In the genomic region with DNA sequence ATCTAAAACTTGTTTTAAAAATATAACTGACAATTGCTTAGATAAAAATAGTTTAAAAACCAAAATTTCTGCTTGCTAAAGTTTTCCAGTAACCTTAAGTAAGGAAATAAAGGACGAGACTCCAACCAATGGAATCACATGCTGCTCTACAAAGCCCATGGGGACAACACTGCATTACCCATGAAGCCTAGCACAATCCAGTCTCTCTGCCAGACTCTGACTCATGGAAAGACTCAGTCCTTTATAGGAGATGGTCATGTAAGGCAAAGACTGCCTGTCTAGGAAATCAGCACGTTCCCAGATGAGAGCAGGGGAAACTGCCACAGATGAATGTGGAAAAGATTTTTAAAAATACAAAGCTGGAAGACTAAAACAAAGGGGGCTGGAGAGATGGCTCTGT, we compare ENCODE assay signal across 13 mouse cellular contexts. TPM values are rescaled to one million over a fixed set of nuclear protein-coding genes. Genes with fewer than 3 reads are reported as not detected.
DNase-seq lines count a peak whose midpoint lies in the region; ATAC-seq lines count a peak whose summit lies in the region.
"Had no signal": no experiment of that assay in that cellular context is flagged by ENCODE, and none has a peak within 500 bp of the region (broad histone marks: within the 10 kb centered on the region; RNA-seq: fewer than 3 reads in every experiment).

No protein-coding gene starts in this region.

- H3K27me3 ChIP-seq in kidney, embryonic 14.5 days (ENCODE audit: control insufficient read depth, insufficient read depth, low read length): no peaks in the 10 kb centered on the region
- H3K27me3 ChIP-seq: hindbrain, embryonic 15.5 days; liver, embryonic 13.5 days had no signal

- H3K27ac ChIP-seq in kidney, embryonic 14.5 days (ENCODE audit: low read depth, low read length): no peak overlapping the region
- H3K27ac ChIP-seq: hindbrain, embryonic 15.5 days; kidney, postnatal 0 days; liver, embryonic 13.5 days had no signal

- WGBS in kidney, embryonic 14.5 days: 80% methylated on average over 2 of the region's 2 CpGs

- no peak overlapping the region for H3K4me3 ChIP-seq in kidney, embryonic 14.5 days (ENCODE audit: low read length)
- H3K4me3 ChIP-seq: erythroblast, embryonic 14.5 days; hindbrain, embryonic 15.5 days; liver, embryonic 13.5 days had no signal

- no peaks in the 10 kb centered on the region for H3K4me1 ChIP-seq in kidney, embryonic 14.5 days (ENCODE audit: control insufficient read depth, insufficient read depth, low read length)
- H3K4me1 ChIP-seq: hindbrain, embryonic 15.5 days; liver, embryonic 13.5 days had no signal

- H3K4me2 ChIP-seq in kidney, embryonic 14.5 days (replicated peaks; ENCODE audit: low read depth, low read length): no peak overlapping the region
- H3K4me2 ChIP-seq: hindbrain, embryonic 15.5 days; liver, embryonic 13.5 days had no signal

- intact Hi-C loops in gastrocnemius, postnatal 36 days (cut with DNase I): no loop called here

- no peaks in the 10 kb centered on the region for H3K9me3 ChIP-seq in kidney, embryonic 14.5 days (ENCODE audit: control insufficient read depth, low read length)
- H3K9me3 ChIP-seq: hindbrain, embryonic 15.5 days; liver, embryonic 13.5 days had no signal

- no peaks in the 10 kb centered on the region for H3K36me3 ChIP-seq in kidney, embryonic 14.5 days (ENCODE audit: control insufficient read depth, insufficient read depth, low read length)
- H3K36me3 ChIP-seq: hindbrain, embryonic 15.5 days; liver, embryonic 13.5 days had no signal

- no peak for ATAC-seq in kidney, embryonic 14.5 days (ENCODE audit: low FRiP score, low TSS enrichment)

- H3K9ac ChIP-seq in kidney, embryonic 14.5 days (ENCODE audit: low read depth, low read length): no peak overlapping the region
- H3K9ac ChIP-seq: hindbrain, embryonic 15.5 days; liver, embryonic 13.5 days had no signal

- DNase-seq in gastrocnemius, adult 18-20 months (ENCODE audit: low spot score): peak; percentile 58
- no peak for DNase-seq in gastrocnemius, postnatal 36 days
- peak; percentile 7 for DNase-seq in right cerebral cortex, adult 18-20 months
- no peak for DNase-seq in right cerebral cortex, postnatal 14 days
- DNase-seq in gastrocnemius, adult 8-10 months (ENCODE audit: low spot score in 2 of 2): peak; percentile 6 to 11
- peak; percentile 57 for DNase-seq in heart, postnatal 4 days
- DNase-seq in cerebellum, adult 11 months: no peak
- DNase-seq: liver, embryonic 13.5 days; thymus, adult 18-20 months had no signal

RNA-seq across cellular contexts. Expression of a gene that starts 23.0 kb away (rescaled TPM):
- total RNA-seq in gastrocnemius, adult 18-20 months (2021): under 1 TPM; 0.07 TPM
- total RNA-seq in gastrocnemius, postnatal 36 days (2021): under 1 TPM; 0.20 to 0.38 TPM
- under 1 TPM in 1 of 4 experiments, not detected in 3; 0.44 TPM for total RNA-seq in gastrocnemius, adult 8-10 months (2022)
- total RNA-seq in heart, postnatal 4 days (2021): 1 to 10 TPM; 2.5 to 2.7 TPM
- polyA plus RNA-seq in kidney, embryonic 14.5 days (2014; fragmentation: Nextera tagmentation; extraction: Ambion mirVana): 124 and 166 TPM in 2 replicates

RNA-seq across cellular contexts. Expression of a gene that starts 43.3 kb away (rescaled TPM):
- total RNA-seq in gastrocnemius, adult 18-20 months (2021): 100 to 1,000 TPM; 172 to 191 TPM
- total RNA-seq in gastrocnemius, postnatal 36 days (2021): 100 to 1,000 TPM; 182 to 188 TPM
- 100 to 1,000 TPM; 133 to 200 (median 169) TPM for total RNA-seq in gastrocnemius, adult 8-10 months (2022)
- 100 to 1,000 TPM; 288 to 301 TPM for total RNA-seq in heart, postnatal 4 days (2021)
- polyA plus RNA-seq in kidney, embryonic 14.5 days (2014; fragmentation: Nextera tagmentation; extraction: Ambion mirVana): 10.8 and 15.4 TPM in 2 replicates

Comparison
In these comparisons a context has a peak if more than half of its experiments do, and no peak if none do; other contexts are left out.
1. DNase-seq: peak in gastrocnemius, adult 18-20 months (single experiment), right cerebral cortex, adult 18-20 months (single experiment), gastrocnemius, adult 8-10 months (2 of 2) and heart, postnatal 4 days (single experiment); none in gastrocnemius, postnatal 36 days (0 of 2), right cerebral cortex, postnatal 14 days (single experiment) and cerebellum, adult 11 months (single experiment).